Mouse (Mus musculus): Measurements from ENCODE around the gene Fbxo24. TPM values are rescaled to one million over a fixed set of nuclear protein-coding genes. Genes with fewer than 3 reads are reported as not detected.

Fbxo24 gene
- polyA plus RNA-seq (2014; fragmentation: Nextera tagmentation; extraction: Ambion mirVana), result 0.10 and 0.16 TPM in 2 replicates

GRCm38 (mm10) chr5:137628498-137629305, at the start of gene Fbxo24, which contains the start of the genes Lrch4 and Gm20605:
Gene Fbxo24, minus strand, starts transcription at chr5:137629002.
Gene Lrch4, plus strand, starts transcription at chr5:137629121.
Gene Gm20605, plus strand, starts transcription at chr5:137629175.
- WGBS, result under 1% methylated on average over 46 of the region's 46 CpGs
- Histone ChIP-seq H3K27ac (ENCODE audit: low read depth, low read length) (peak within 1 kb of the TSS; percentile 89), H3K4me1 (ENCODE audit: control insufficient read depth, insufficient read depth, low read length) (peaks cover 20% of the 10 kb centered on the region), H3K9ac (ENCODE audit: low read length) (peak within 1 kb of the TSS; percentile 81), H3K27me3 (ENCODE audit: control insufficient read depth, insufficient read depth, low read length) (no peaks in the 10 kb centered on the region), H3K36me3 (ENCODE audit: control insufficient read depth, insufficient read depth, low read length) (no peaks in the 10 kb centered on the region), H3K4me3 (ENCODE audit: low read depth, low read length) (peak within 1 kb of the TSS; percentile 75), H3K4me2 (peak within 1 kb of the TSS; percentile 61), H3K9me3 (ENCODE audit: control insufficient read depth, low read length) (no peaks in the 10 kb centered on the region)
- ATAC-seq (ENCODE audit: low FRiP score) (peak; percentile 98), DNase-seq (ENCODE audit: low spot score, missing footprints) (peak; percentile 99)

- H3K4me1 ChIP-seq (ENCODE audit: control insufficient read depth, insufficient read depth, low read length), result peaks cover 4% of the 10 kb centered on the region
- no peak overlapping the region for H3K9ac ChIP-seq (ENCODE audit: low read length)
- no peak overlapping the region for H3K27ac ChIP-seq (ENCODE audit: low read depth, low read length)
- H3K4me2 ChIP-seq, result no peak overlapping the region
- no peak for DNase-seq (ENCODE audit: low spot score, missing footprints)
- H3K36me3 ChIP-seq (ENCODE audit: control insufficient read depth, insufficient read depth, low read length), result no peaks in the 10 kb centered on the region; the same call in 1 of the 2 replicates
- ATAC-seq (ENCODE audit: low FRiP score), result no peak
- no peak overlapping the region for H3K4me3 ChIP-seq (ENCODE audit: low read depth, low read length)
- no peaks in the 10 kb centered on the region for H3K9me3 ChIP-seq (ENCODE audit: control insufficient read depth, low read length)
- WGBS, result 98% methylated on average over 8 of the region's 8 CpGs
- no peaks in the 10 kb centered on the region for H3K27me3 ChIP-seq (ENCODE audit: control insufficient read depth, insufficient read depth, low read length)
Measured at GRCm38 (mm10) chr5:137677859-137678258, 49.1 kb upstream of the Fbxo24 start.

GRCm38 (mm10) chr5:137674786-137675185, 46.0 kb upstream of the Fbxo24 start:
- ATAC-seq (ENCODE audit: low FRiP score), result no peak
- Histone ChIP-seq H3K9ac (ENCODE audit: low read length) (no peak overlapping the region), H3K9me3 (ENCODE audit: control insufficient read depth, low read length) (no peaks in the 10 kb centered on the region), H3K27me3 (ENCODE audit: control insufficient read depth, insufficient read depth, low read length) (no peaks in the 10 kb centered on the region), H3K4me1 (ENCODE audit: control insufficient read depth, insufficient read depth, low read length) (no peaks in the 10 kb centered on the region), H3K36me3 (ENCODE audit: control insufficient read depth, insufficient read depth, low read length) (no peaks in the 10 kb centered on the region; the same call in 1 of the 2 replicates), H3K4me2 (no peak overlapping the region), H3K27ac (ENCODE audit: low read depth, low read length) (no peak overlapping the region), H3K4me3 (ENCODE audit: low read depth, low read length) (no peak overlapping the region)
- DNase-seq (ENCODE audit: low spot score, missing footprints), result no peak
- WGBS, result 94% methylated on average over 8 of the region's 8 CpGs

GRCm38 (mm10) chr5:137673015-137673414, 44.2 kb upstream of the Fbxo24 start:
- Histone ChIP-seq H3K4me2 (no peak overlapping the region), H3K4me3 (ENCODE audit: low read depth, low read length) (no peak overlapping the region), H3K9me3 (ENCODE audit: control insufficient read depth, low read length) (no peaks in the 10 kb centered on the region), H3K36me3 (ENCODE audit: control insufficient read depth, insufficient read depth, low read length) (no peaks in the 10 kb centered on the region; the same call in 1 of the 2 replicates), H3K4me1 (ENCODE audit: control insufficient read depth, insufficient read depth, low read length) (no peaks in the 10 kb centered on the region), H3K27ac (ENCODE audit: low read depth, low read length) (no peak overlapping the region), H3K9ac (ENCODE audit: low read length) (no peak overlapping the region), H3K27me3 (ENCODE audit: control insufficient read depth, insufficient read depth, low read length) (no peaks in the 10 kb centered on the region)
- ATAC-seq (ENCODE audit: low FRiP score) (no peak), DNase-seq (ENCODE audit: low spot score, missing footprints) (no peak)
- 93% methylated on average over 6 of the region's 6 CpGs for WGBS

DNA sequence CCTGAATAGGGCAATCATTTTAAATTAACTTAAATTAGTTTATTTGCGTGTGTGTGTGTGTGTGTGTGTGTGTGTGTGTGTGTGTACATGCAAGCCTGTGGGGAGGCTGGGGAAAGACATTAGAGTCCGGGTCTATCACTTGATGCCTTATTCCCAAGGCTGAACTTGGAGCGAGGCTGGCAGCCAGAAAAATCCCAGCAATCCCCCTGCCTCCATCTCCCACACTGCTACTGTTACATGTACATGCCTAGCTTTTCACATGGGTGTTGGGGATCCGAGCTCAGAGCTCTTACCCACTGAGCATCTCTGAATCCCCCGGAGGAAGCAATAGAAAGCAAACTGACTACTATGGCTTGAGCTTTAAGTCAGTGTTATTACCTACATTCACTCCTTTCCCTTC, 43.6 kb upstream of the Fbxo24 start:
- DNase-seq (ENCODE audit: low spot score, missing footprints) (peak; percentile 49), ATAC-seq (ENCODE audit: low FRiP score) (no peak)
- Histone ChIP-seq H3K36me3 (ENCODE audit: control insufficient read depth, insufficient read depth, low read length) (peaks cover 2% of the 10 kb centered on the region; the same call in 1 of the 2 replicates), H3K4me1 (ENCODE audit: control insufficient read depth, insufficient read depth, low read length) (no peaks in the 10 kb centered on the region), H3K27me3 (ENCODE audit: control insufficient read depth, insufficient read depth, low read length) (no peaks in the 10 kb centered on the region), H3K4me2 (no peak overlapping the region), H3K9me3 (ENCODE audit: control insufficient read depth, low read length) (no peaks in the 10 kb centered on the region), H3K4me3 (ENCODE audit: low read depth, low read length) (no peak overlapping the region), H3K27ac (ENCODE audit: low read depth, low read length) (no peak overlapping the region), H3K9ac (ENCODE audit: low read length) (no peak overlapping the region)
- WGBS, result 89% methylated on average over 5 of the region's 5 CpGs

DNA sequence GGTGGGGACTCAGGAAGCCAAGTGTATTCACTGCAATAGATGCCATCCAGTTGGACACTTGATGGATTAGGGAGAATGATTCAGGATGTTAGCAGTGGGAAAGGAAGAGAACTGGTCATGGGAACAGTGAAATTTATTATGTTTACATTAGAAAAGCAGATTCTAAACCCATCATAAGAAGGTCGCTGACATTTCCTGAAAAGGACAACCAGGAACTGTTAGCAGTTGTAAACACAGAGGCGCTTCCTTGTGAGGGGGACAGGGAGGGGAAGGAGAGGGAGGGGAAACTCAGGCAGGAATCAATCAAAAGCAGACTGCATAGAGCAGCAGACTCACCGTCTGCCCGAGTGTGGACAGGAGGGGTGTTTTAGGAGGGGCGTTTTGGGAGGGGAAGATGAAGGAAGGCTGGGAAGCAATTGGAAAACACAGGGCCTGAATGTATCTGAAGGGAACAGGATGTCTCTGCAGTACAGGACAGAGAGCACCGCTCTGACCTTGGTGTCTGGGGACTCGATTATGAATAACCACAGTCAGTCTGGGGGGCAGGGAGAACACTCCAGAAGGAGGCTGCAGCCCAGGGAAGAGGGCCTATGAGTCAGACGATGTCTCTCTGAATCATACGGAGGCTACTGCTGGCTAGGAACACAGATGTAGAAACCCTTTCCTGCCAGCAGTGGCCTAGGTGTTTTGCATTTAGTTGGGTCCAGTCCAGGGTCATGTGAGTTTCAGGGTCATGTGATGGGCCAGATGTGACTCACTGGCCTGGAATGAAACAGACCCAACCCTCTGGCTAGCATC, 42.8 kb upstream of the Fbxo24 start:
- peak overlapping the region; percentile 12; the same call in 1 of the 2 replicates for H3K9ac ChIP-seq (ENCODE audit: low read length)
- H3K36me3 ChIP-seq (ENCODE audit: control insufficient read depth, insufficient read depth, low read length), result peaks cover 6% of the 10 kb centered on the region; the same call in 1 of the 2 replicates
- H3K4me3 ChIP-seq (ENCODE audit: low read depth, low read length), result no peak overlapping the region
- H3K9me3 ChIP-seq (ENCODE audit: control insufficient read depth, low read length), result no peaks in the 10 kb centered on the region
- ATAC-seq (ENCODE audit: low FRiP score), result no peak
- H3K27me3 ChIP-seq (ENCODE audit: control insufficient read depth, insufficient read depth, low read length), result no peaks in the 10 kb centered on the region
- H3K4me1 ChIP-seq (ENCODE audit: control insufficient read depth, insufficient read depth, low read length), result no peaks in the 10 kb centered on the region
- peak; percentile 79 for DNase-seq (ENCODE audit: low spot score, missing footprints)
- no peak overlapping the region for H3K4me2 ChIP-seq
- H3K27ac ChIP-seq (ENCODE audit: low read depth, low read length), result no peak overlapping the region
- WGBS, result 61% methylated on average over 9 of the region's 9 CpGs

- ATAC-seq (ENCODE audit: low FRiP score) (no peak), DNase-seq (ENCODE audit: low spot score, missing footprints) (no peak)
- 93% methylated on average over 1 of the region's 1 CpGs for WGBS
- no peak overlapping the region for H3K4me2 ChIP-seq
- H3K36me3 ChIP-seq (ENCODE audit: control insufficient read depth, insufficient read depth, low read length), result peaks cover 9% of the 10 kb centered on the region; the same call in 1 of the 2 replicates
- H3K9me3 ChIP-seq (ENCODE audit: control insufficient read depth, low read length), result no peaks in the 10 kb centered on the region
- no peak overlapping the region for H3K4me3 ChIP-seq (ENCODE audit: low read depth, low read length)
- H3K4me1 ChIP-seq (ENCODE audit: control insufficient read depth, insufficient read depth, low read length), result no peaks in the 10 kb centered on the region
- H3K27ac ChIP-seq (ENCODE audit: low read depth, low read length), result no peak overlapping the region
- no peak overlapping the region for H3K9ac ChIP-seq (ENCODE audit: low read length)
- H3K27me3 ChIP-seq (ENCODE audit: control insufficient read depth, insufficient read depth, low read length), result no peaks in the 10 kb centered on the region
Measured at GRCm38 (mm10) chr5:137670240-137670639, 41.4 kb upstream of the Fbxo24 start.

- peaks cover 11% of the 10 kb centered on the region; the same call in 1 of the 2 replicates for H3K36me3 ChIP-seq (ENCODE audit: control insufficient read depth, insufficient read depth, low read length)
- H3K9ac ChIP-seq (ENCODE audit: low read length), result no peak overlapping the region
- H3K27me3 ChIP-seq (ENCODE audit: control insufficient read depth, insufficient read depth, low read length), result no peaks in the 10 kb centered on the region
- no peak for DNase-seq (ENCODE audit: low spot score, missing footprints)
- no peak overlapping the region for H3K4me2 ChIP-seq
- ATAC-seq (ENCODE audit: low FRiP score), result no peak
- 85% methylated on average over 10 of the region's 10 CpGs for WGBS
- no peak overlapping the region for H3K27ac ChIP-seq (ENCODE audit: low read depth, low read length)
- no peaks in the 10 kb centered on the region for H3K4me1 ChIP-seq (ENCODE audit: control insufficient read depth, insufficient read depth, low read length)
- no peak overlapping the region for H3K4me3 ChIP-seq (ENCODE audit: low read depth, low read length)
- H3K9me3 ChIP-seq (ENCODE audit: control insufficient read depth, low read length), result no peaks in the 10 kb centered on the region
Measured at GRCm38 (mm10) chr5:137668971-137669370, 40.2 kb upstream of the Fbxo24 start.

All from midbrain, embryonic 11.5 days (tissue).